Mouse (Mus musculus) myocyte (in vitro differentiated cells): ENCODE measurements at regions not wholly inside any gene's neighbourhood (a gene's known extent, or its start where the extent isn't known, plus 50 kb on each side); places are given as distances from the start of the nearest gene placed in this dataset.

Experiments
- H3K27me3 ChIP-seq: one replicate; pipeline ENCODE4 v1.6.1; 2011; ENCODE audit not compliant: control insufficient read depth, insufficient read depth, insufficient read length
- H3K36me3 ChIP-seq: one replicate; pipeline ENCODE4 v1.6.1; 2011; ENCODE audit not compliant: control insufficient read depth, insufficient read depth
- H3K4me2 ChIP-seq: one replicate; pipeline ENCODE4 v1.6.1; 2011; ENCODE audit warnings: low read depth, control low read depth
- H3K4me3 ChIP-seq: one replicate; pipeline ENCODE4 v1.5.1; 2011; ENCODE audit warnings: mild to moderate bottlenecking, control low read depth, moderate library complexity
- H3K79me2 ChIP-seq: one replicate; pipeline ENCODE4 v1.6.1; 2011; ENCODE audit not compliant: control insufficient read depth, insufficient read depth
- H3ac ChIP-seq: one replicate; pipeline ENCODE4 v1.6.1; 2011; ENCODE audit not compliant: control insufficient read depth, insufficient read length
- CEBPB ChIP-seq: IDR thresholded peaks from 2 replicates; pipeline ENCODE4 v1.6.1; 2011; ENCODE audit warnings: mild to moderate bottlenecking, moderate library complexity; ENCODE audit not compliant: poor library complexity, insufficient read depth, severe bottlenecking
- E2F4 ChIP-seq: IDR thresholded peaks from one replicate; pipeline ENCODE4 v1.6.1; 2011; ENCODE audit warnings: mild to moderate bottlenecking, control low read depth, moderate library complexity; ENCODE audit not compliant: insufficient read depth
- MAX ChIP-seq: IDR thresholded peaks from one replicate; pipeline ENCODE4 v1.6.1; 2011; ENCODE audit warnings: low read depth, mild to moderate bottlenecking, control low read depth
- MYOD1 ChIP-seq, 3 experiments: IDR thresholded peaks; one replicate each; pipeline ENCODE4 v1.6.1; 2011; ENCODE audit warnings: control low read depth in 2 of 3, low read depth in 2 of 3, mild to moderate bottlenecking in 2 of 3, moderate library complexity in 1 of 3; ENCODE audit not compliant: insufficient read length in 2 of 3, control insufficient read depth in 1 of 3
- MYOG ChIP-seq, 3 experiments: IDR thresholded peaks; one replicate each; pipeline ENCODE4 v1.6.1; 2011; ENCODE audit warnings: control low read depth in 2 of 3, low read depth in 2 of 3, mild to moderate bottlenecking in 2 of 3; ENCODE audit not compliant: insufficient read length in 2 of 3, control insufficient read depth in 1 of 3, insufficient read depth in 1 of 3
- POLR2A ChIP-seq: IDR thresholded peaks from one replicate; pipeline ENCODE4 v1.6.1; 2011; ENCODE audit warnings: low read depth, mild to moderate bottlenecking, control low read depth, moderate library complexity; ENCODE audit not compliant: insufficient read length
- POLR2AphosphoS2 ChIP-seq: IDR thresholded peaks from one replicate; pipeline ENCODE4 v1.6.1; 2011; ENCODE audit warnings: low read depth, control low read depth; ENCODE audit not compliant: insufficient read length
- REST ChIP-seq: IDR thresholded peaks from one replicate; pipeline ENCODE4 v1.6.1; 2011; ENCODE audit warnings: mild to moderate bottlenecking, control low read depth, moderate library complexity; ENCODE audit not compliant: insufficient read depth, insufficient read length
- SRF ChIP-seq: IDR thresholded peaks from one replicate; pipeline ENCODE4 v1.6.1; 2011; ENCODE audit warnings: low read depth; ENCODE audit not compliant: control insufficient read depth, insufficient read length
- TCF12 ChIP-seq: IDR thresholded peaks from one replicate; pipeline ENCODE4 v1.6.1; 2011; ENCODE audit warnings: mild to moderate bottlenecking, control low read depth; ENCODE audit not compliant: poor library complexity, insufficient read depth, severe bottlenecking
- TCF3 ChIP-seq: IDR thresholded peaks from one replicate; pipeline ENCODE4 v1.6.1; 2011; ENCODE audit warnings: low read depth, control low read depth; ENCODE audit not compliant: insufficient read length
- USF1 ChIP-seq: IDR thresholded peaks from one replicate; pipeline ENCODE4 v1.6.1; 2011; ENCODE audit warnings: low read depth, mild to moderate bottlenecking, control low read depth, moderate library complexity

DNA sequence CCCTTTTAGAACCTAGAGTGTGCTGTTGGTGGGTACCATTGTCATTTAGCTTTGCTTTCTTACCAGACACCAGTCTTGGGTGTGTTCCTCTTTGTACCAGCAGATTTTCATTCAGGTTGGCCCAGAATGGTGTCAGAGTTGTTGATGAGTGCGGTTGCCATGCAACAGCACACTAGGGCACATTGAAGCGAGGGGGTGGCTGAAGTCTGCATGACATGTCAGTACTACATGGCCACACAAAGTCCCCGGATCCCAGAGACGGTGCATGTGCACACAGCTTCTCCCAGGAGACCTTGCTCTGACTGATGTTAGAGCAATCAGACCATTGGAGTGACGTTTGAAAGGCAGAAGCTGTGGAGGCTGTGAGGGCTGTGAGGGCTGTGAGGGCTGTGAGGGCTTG is 189.9 kb downstream of the Gadd45g start:
- TF ChIP-seq SRF (no peak), POLR2AphosphoS2 (no peak), MYOD1 (IDR thresholded peaks at IDR 0.05; ENCODE audit: control insufficient read depth in 1 of 3, insufficient read length in 2 of 3, low read depth in 2 of 3) (no peak), REST (no peak), TCF3 (no peak), POLR2A (no peak)
- no peaks in the 10 kb centered on the region for H3K36me3 ChIP-seq
- H3K4me3 ChIP-seq: no peak overlapping the region
- H3K27me3 ChIP-seq: no peaks in the 10 kb centered on the region
- H3ac ChIP-seq: no peak overlapping the region
- no peak overlapping the region for H3K4me2 ChIP-seq
- no peaks in the 10 kb centered on the region for H3K79me2 ChIP-seq

DNA sequence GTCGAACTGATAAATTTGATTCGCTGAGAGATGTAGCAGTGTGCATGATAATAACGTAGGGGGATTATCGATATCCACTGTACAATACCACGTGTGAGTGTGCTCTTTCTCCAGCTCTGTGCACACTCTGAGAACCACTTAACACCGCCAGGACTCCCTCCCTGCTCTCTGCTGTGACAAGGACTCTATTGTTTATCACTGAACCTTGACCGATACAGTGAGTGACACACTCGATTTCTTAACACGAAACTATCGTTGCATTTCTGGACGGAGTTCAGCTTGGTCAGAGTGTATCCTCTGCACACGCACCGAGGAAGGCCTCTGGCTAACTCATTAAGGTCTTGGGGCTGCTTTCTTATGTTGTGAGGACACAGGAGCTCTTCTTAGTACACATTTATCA is 190.7 kb downstream of the Gadd45g start:
- no peaks in the 10 kb centered on the region for H3K79me2 ChIP-seq
- TF ChIP-seq TCF3: no peak
- TF ChIP-seq TCF12: no peak
- no peak for TF ChIP-seq POLR2A
- no peak for TF ChIP-seq POLR2AphosphoS2
- H3K4me2 ChIP-seq: no peak overlapping the region
- no peaks in the 10 kb centered on the region for H3K36me3 ChIP-seq
- H3K4me3 ChIP-seq: no peak overlapping the region
- H3K27me3 ChIP-seq: no peaks in the 10 kb centered on the region
- no peak overlapping the region for H3ac ChIP-seq

DNA sequence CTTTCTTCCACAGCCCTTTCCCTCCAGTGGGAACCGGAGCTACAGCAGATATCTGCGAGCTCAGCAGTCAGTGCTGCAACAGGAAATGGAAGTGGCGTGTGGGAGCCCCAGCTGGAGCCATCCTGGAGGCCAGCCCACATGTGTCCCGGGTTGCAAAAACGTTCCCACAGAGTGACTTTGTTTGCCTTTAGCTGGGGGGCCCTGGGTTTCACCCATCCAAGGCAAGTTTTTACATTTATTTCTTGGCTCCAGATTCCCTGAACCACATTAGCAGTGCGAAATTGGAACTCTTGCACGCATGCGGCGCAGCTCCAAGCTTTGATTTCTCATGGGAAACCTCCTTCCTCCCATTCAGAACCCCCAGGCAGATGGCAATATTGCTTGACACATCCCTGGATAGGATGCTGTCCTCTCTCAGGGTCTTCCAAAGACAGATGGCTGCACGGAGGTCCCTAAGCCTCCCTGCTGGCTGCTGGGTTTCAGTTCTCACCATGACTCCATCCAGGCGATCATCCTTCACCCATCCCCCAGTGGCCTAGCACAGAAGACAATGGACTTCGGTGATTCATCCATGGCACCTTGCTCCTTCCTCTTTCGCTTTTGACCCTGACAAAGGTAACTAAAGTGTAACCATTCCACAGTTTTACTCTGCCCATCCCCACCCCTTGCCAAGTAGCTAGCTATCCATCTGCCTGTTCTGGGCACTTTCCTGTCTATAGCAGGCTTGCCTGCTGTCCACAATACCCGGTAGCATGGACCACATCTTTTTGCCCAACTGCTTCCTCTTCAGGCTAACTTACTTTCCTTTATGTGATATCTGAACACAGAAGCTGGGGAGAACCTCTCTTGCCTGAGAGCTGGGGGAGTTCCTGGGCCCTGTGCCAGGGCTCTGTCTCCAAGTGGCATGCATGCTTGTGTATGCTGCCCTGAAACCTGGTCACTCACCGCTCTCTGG is 195.3 kb downstream of the Gadd45g start:
- no peak overlapping the region for H3K4me3 ChIP-seq
- no peak overlapping the region for H3K4me2 ChIP-seq
- no peaks in the 10 kb centered on the region for H3K36me3 ChIP-seq
- H3ac ChIP-seq: no peak overlapping the region
- no peaks in the 10 kb centered on the region for H3K27me3 ChIP-seq
- TF ChIP-seq TCF3 (no peak), POLR2AphosphoS2 (no peak), TCF12 (no peak), E2F4 (no peak), SRF (no peak), POLR2A (no peak), MAX (no peak), USF1 (no peak), MYOG (IDR thresholded peaks at IDR 0.05; ENCODE audit: control insufficient read depth in 1 of 3, insufficient read depth in 1 of 3, insufficient read length in 2 of 3, low read depth in 2 of 3) (no peak), MYOD1 (IDR thresholded peaks at IDR 0.05; ENCODE audit: control insufficient read depth in 1 of 3, insufficient read length in 2 of 3, low read depth in 2 of 3) (no peak)
- H3K79me2 ChIP-seq: no peaks in the 10 kb centered on the region

DNA sequence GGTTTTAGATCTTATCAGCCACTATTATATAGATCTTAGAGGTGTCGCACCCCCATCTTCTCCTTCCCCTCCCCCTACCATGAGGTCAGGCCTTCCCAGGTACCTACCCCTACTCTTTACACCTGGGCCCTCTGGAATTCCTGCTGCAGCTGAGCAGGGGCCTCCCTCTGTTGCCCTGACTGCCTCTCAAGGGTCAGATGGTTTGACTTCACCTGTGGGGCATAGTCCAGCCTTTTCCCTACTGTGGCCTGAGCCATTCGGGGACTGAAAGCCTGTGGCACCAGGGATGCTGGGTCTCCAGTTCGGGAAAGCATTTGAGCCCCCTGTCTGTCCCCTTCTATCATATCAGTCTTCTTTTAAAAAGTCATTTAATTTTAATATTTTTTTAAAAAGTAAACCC is 196.4 kb downstream of the Gadd45g start:
- no peaks in the 10 kb centered on the region for H3K36me3 ChIP-seq
- no peak overlapping the region for H3ac ChIP-seq

DNA sequence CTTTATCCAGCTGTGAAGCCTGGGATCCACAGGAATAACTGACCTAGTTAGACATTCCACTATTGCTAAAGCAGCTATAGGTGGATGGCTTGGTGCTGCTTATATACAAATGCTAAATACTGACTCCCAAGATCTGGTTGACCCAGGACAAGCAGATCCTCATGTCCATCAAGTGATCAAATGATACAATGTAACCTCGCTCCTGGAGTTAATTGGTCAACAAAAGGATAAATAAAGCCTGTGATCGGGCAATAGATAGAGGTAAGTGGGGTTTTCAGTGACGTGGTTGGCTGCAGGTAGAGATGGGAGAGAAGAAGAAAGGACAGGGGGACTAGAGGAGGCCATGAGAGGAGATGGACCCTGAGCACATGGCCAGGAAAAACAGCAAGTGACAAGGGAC is 197.4 kb downstream of the Gadd45g start:
- Histone ChIP-seq H3ac (no peak overlapping the region), H3K4me2 (no peak overlapping the region), H3K27me3 (no peaks in the 10 kb centered on the region), H3K79me2 (no peaks in the 10 kb centered on the region), H3K4me3 (no peak overlapping the region), H3K36me3 (no peaks in the 10 kb centered on the region)
- TF ChIP-seq TCF3: no peak
- TF ChIP-seq MAX: no peak
- TF ChIP-seq CEBPB: no peak
- TF ChIP-seq POLR2A: no peak
- TF ChIP-seq USF1: no peak
- no peak for TF ChIP-seq MYOG (IDR thresholded peaks at IDR 0.05; ENCODE audit: control insufficient read depth in 1 of 3, insufficient read depth in 1 of 3, insufficient read length in 2 of 3, low read depth in 2 of 3)
- TF ChIP-seq TCF12: no peak
- TF ChIP-seq POLR2AphosphoS2: no peak

More for the DNA sequence above, 196.4 kb downstream of the Gadd45g start:
- H3K4me3 ChIP-seq: no peak overlapping the region
- H3K27me3 ChIP-seq: no peaks in the 10 kb centered on the region
- TF ChIP-seq TCF12: no peak
- no peak for TF ChIP-seq MAX
- H3K79me2 ChIP-seq: no peaks in the 10 kb centered on the region
- H3K4me2 ChIP-seq: no peak overlapping the region
